Mouse (Mus musculus): ENCODE data around the gene Svopl.

DNA sequence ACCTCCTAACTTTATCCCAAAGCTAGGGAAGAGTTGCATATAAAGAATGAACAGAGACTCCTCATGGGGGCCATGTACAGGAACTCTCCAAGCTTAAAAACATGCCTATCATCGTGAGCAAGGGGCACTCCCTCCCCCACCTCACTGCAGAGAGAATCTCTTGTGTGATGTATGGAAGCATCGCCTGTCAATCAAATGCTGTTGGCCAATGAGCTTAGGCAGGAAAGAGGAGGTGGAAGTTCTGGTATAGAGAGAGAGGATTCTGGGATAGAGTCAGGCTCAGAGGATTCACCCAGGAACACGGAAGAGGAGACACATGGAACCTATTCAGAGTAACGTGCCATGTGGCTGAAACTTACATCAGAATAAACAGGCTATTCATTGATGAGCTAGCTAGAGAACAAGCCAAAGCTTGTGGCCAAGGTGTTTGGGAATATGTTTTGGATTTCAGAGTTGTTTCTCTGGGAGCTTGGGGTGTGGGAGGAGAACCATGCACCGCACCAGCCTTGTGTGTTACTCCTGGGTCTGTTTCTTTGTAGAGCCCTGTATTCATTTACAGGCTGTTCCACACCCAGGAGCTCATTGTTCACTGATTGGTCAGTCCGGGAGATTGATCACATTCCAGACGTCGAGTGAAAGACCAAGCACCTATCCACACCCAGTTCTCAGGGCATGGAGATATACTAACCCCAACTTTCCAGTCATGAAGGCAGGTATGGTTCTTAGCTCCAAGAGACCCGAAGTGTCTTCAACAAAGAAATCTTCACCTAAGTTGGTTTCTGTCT is 40.6 kb upstream of the Svopl start:
- TF ChIP-seq CTCF (IDR thresholded peaks at IDR 0.05; ENCODE audit: control insufficient read depth, insufficient read depth, insufficient replicate concordance, low read depth, low read length) (no peak), POLR2A (IDR thresholded peaks at IDR 0.05; ENCODE audit: control insufficient read depth, low read depth, low read length) (no peak)

All from testis, adult 2 months (tissue).